Mouse (Mus musculus) CH12.LX (cell line): ENCODE measurements at regions not wholly inside any gene's neighbourhood (a gene's known extent, or its start where the extent isn't known, plus 50 kb on each side); places are given as distances from the start of the nearest gene placed in this dataset.

Source experiments
- BHLHE40 ChIP-seq: IDR thresholded peaks from 2 replicates; pipeline ENCODE4 v1.6.1; 2011; ENCODE audit warnings: mild to moderate bottlenecking, low read depth, low read length, improper control_type of control experiment
- CHD1 ChIP-seq: IDR thresholded peaks from 2 replicates; pipeline ENCODE4 v1.6.1; 2012; ENCODE audit warnings: low read depth, low read length, improper control_type of control experiment, inconsistent platforms
- CTCF ChIP-seq, 2 experiments: IDR thresholded peaks in 1 of 2; conservative IDR thresholded peaks in 1 of 2; 2 replicates each; pipeline ENCODE4 v1.5.1; 2011 to 2012; ENCODE audit warnings: low read depth in 2 of 2, low read length in 2 of 2, improper control_type of control experiment in 1 of 2, inconsistent platforms in 1 of 2, mild to moderate bottlenecking in 1 of 2, moderate library complexity in 1 of 2
- ELF1 ChIP-seq: IDR thresholded peaks from 2 replicates; pipeline ENCODE4 v1.6.1; 2014; ENCODE audit warnings: low read depth, mild to moderate bottlenecking, inconsistent platforms, low read length, improper control_type of control experiment
- EP300 ChIP-seq: IDR thresholded peaks from 2 replicates; pipeline ENCODE4 v1.6.1; 2011; ENCODE audit warnings: low read length, improper control_type of control experiment
- JUN ChIP-seq: IDR thresholded peaks from 2 replicates; pipeline ENCODE4 v1.6.1; 2011; ENCODE audit warnings: low read depth, mild to moderate bottlenecking, low read length, improper control_type of control experiment, moderate library complexity; ENCODE audit not compliant: insufficient read depth
- POLR2A ChIP-seq: IDR thresholded peaks from 2 replicates; pipeline ENCODE4 v1.6.1; 2011; ENCODE audit warnings: low read depth, mild to moderate bottlenecking, improper control_type of control experiment, low read length
- POLR2AphosphoS2 ChIP-seq: IDR thresholded peaks from 2 replicates; pipeline ENCODE4 v1.6.1; 2011; ENCODE audit warnings: low read depth, low read length, improper control_type of control experiment
- SMC3 ChIP-seq: IDR thresholded peaks from 2 replicates; pipeline ENCODE4 v1.6.1; 2011; ENCODE audit warnings: low read depth, low read length, improper control_type of control experiment
- USF1 ChIP-seq: IDR thresholded peaks from 2 replicates; pipeline ENCODE4 v1.6.1; 2014; ENCODE audit warnings: low read depth, mild to moderate bottlenecking, inconsistent platforms, low read length, improper control_type of control experiment

DNA sequence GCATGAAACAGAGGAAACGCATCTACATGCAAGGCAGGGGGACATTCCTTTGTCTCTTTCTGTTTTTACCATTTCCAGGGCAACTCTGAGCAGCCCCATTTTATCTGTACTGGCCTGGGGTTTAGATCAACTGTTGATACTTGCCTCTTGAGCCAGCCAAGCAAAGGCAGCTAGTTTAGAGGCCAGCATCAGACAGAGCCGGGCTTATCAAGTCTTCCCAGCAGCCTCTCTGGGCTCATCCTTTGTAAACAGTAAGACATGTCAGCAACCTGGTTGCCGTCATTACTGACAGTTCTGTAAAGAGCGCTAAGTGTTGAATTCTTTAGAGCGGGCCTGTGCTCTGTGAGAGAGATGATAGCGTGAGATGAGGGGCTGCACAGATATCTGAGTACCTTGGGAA, 182.9 kb upstream of the Bmp4 start:
- no peak for TF ChIP-seq ELF1
- TF ChIP-seq POLR2A = no peak
- no peak for TF ChIP-seq CTCF (conservative IDR thresholded peaks at IDR 0.05 in 1 of 2, IDR thresholded peaks at IDR 0.05 in 1 of 2; ENCODE audit: low read depth in 2 of 2, low read length in 2 of 2)
- no peak for TF ChIP-seq CHD1
- no peak for TF ChIP-seq POLR2AphosphoS2
- TF ChIP-seq SMC3 = no peak
- no peak for TF ChIP-seq USF1
- TF ChIP-seq EP300 = no peak
- no peak for TF ChIP-seq JUN
- TF ChIP-seq BHLHE40 = no peak
